Mouse (Mus musculus) lung, adult 2 months (tissue): Measurements from ENCODE around the gene Cops6.

Experiments
- CTCF ChIP-seq: fragments of 200-500 bp; IDR thresholded peaks from 2 replicates; pipeline ENCODE4 v1.5.1; 2011; ENCODE audit warnings: mild to moderate bottlenecking, low read length, control low read depth; ENCODE audit not compliant: insufficient read depth
- POLR2A ChIP-seq: fragments of 200-500 bp; IDR thresholded peaks from 2 replicates; pipeline ENCODE4 v1.6.1; 2011; ENCODE audit warnings: low read depth, mild to moderate bottlenecking, control low read depth, low read length, borderline replicate concordance; ENCODE audit errors: extremely low read depth

- TF ChIP-seq CTCF: no peak
- no peak for TF ChIP-seq POLR2A
Measured at GRCm38 (mm10) chr5:138132425-138133064, 28.3 kb upstream of the Cops6 start.
